ENCODE assay signal across 20 mouse cellular contexts in the genomic region with DNA sequence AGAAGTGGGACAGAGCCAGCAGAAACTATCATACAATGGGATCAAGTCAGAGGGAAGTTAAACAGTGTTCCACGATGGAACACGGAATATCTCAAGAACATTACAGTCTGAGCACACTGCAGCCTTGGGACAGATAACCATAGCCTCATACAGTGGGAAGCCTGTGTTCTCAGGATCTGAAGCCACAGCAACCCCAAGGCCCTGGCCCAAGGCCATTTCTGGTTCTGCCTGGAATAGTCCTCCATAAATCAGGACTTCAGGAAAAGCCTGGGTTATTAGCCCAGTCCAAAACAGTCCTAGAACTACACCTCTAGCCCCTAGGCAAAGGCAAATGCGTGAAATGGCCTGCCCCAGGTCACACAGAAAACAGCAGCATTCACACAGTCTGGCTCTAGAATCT. TPM values are rescaled to one million over a fixed set of nuclear protein-coding genes. Genes with fewer than 3 reads are reported as not detected.
DNase-seq lines count a peak whose midpoint lies in the region; ATAC-seq lines count a peak whose summit lies in the region.
"Had no signal": no experiment of that assay in that cellular context is flagged by ENCODE, and none has a peak within 500 bp of the region (broad histone marks: within the 10 kb centered on the region; RNA-seq: fewer than 3 reads in every experiment).

No protein-coding gene starts in this region.

- DNase-seq in ovary, postnatal 36 days (ENCODE audit: low spot score): peak; percentile 61
- no peak for DNase-seq in ovary, postnatal 10 days (ENCODE audit: low spot score)
- DNase-seq in adrenal gland, adult 2 months: peak; percentile 84
- peak; percentile 84 for DNase-seq in adrenal gland, postnatal 14 days
- peak; percentile 85 for DNase-seq in testis, postnatal 10 days (ENCODE audit: low spot score)
- DNase-seq in left cerebral cortex, adult 8-10 months (ENCODE audit: low spot score in 2 of 2): no peak
- DNase-seq in left cerebral cortex, postnatal 14 days (ENCODE audit: low spot score in 2 of 2): no peak
- DNase-seq: cerebellum, adult 18-20 months; cerebellum, adult 9-11 months; cerebellum, postnatal 36 days; gastrocnemius, postnatal 25 days; heart, postnatal 10 days; heart, postnatal 4 days had no signal

- H3K4me1 ChIP-seq in hindbrain, embryonic 16.5 days (ENCODE audit: control insufficient read depth, insufficient read depth, low read depth, low read length): no peaks in the 10 kb centered on the region
- H3K4me1 ChIP-seq: embryonic facial prominence, embryonic 13.5 days; forebrain, embryonic 12.5 days; hindbrain, embryonic 12.5 days had no signal

- no peak overlapping the region for H3K4me2 ChIP-seq in hindbrain, embryonic 16.5 days (ENCODE audit: low read length)
- H3K4me2 ChIP-seq: embryonic facial prominence, embryonic 13.5 days; forebrain, embryonic 12.5 days; hindbrain, embryonic 12.5 days had no signal

- intact Hi-C loops in left cerebral cortex, postnatal 14 days (cut with DNase I): no loop called here

- H3K27me3 ChIP-seq in hindbrain, embryonic 16.5 days (replicated peaks; ENCODE audit: control insufficient read depth, insufficient read depth, low read length): no peaks in the 10 kb centered on the region
- H3K27me3 ChIP-seq: forebrain, embryonic 12.5 days; hindbrain, embryonic 12.5 days had no signal

- H3K27ac ChIP-seq in hindbrain, embryonic 16.5 days (ENCODE audit: low read depth, low read length): no peak overlapping the region
- H3K27ac ChIP-seq: embryonic facial prominence, embryonic 13.5 days; forebrain, embryonic 12.5 days; heart, embryonic 10.5 days; hindbrain, embryonic 12.5 days; hindbrain, postnatal 0 days had no signal

- no peaks in the 10 kb centered on the region for H3K9me3 ChIP-seq in hindbrain, embryonic 16.5 days (ENCODE audit: control insufficient read depth, low read length)
- H3K9me3 ChIP-seq: embryonic facial prominence, embryonic 13.5 days; forebrain, embryonic 12.5 days; heart, embryonic 10.5 days; hindbrain, embryonic 12.5 days had no signal

- no peak for ATAC-seq in hindbrain, embryonic 16.5 days
- ATAC-seq: forebrain, embryonic 16.5 days; hindbrain, postnatal 0 days had no signal

- WGBS in hindbrain, embryonic 16.5 days: 93% methylated on average over 3 of the region's 3 CpGs

- H3K9ac ChIP-seq in hindbrain, embryonic 16.5 days (ENCODE audit: low read depth, low read length): no peak overlapping the region
- H3K9ac ChIP-seq: embryonic facial prominence, embryonic 13.5 days; forebrain, embryonic 12.5 days; hindbrain, embryonic 12.5 days had no signal

- H3K36me3 ChIP-seq in hindbrain, embryonic 16.5 days (ENCODE audit: control insufficient read depth, insufficient read depth, low read length): no peaks in the 10 kb centered on the region
- H3K36me3 ChIP-seq: embryonic facial prominence, embryonic 13.5 days; forebrain, embryonic 12.5 days; heart, embryonic 10.5 days; hindbrain, embryonic 12.5 days had no signal

- H3K4me3 ChIP-seq in hindbrain, embryonic 16.5 days (ENCODE audit: low read length): no peak overlapping the region
- H3K4me3 ChIP-seq: embryonic facial prominence, embryonic 13.5 days; forebrain, embryonic 12.5 days; heart, embryonic 10.5 days; hindbrain, embryonic 12.5 days had no signal

RNA-seq across cellular contexts. Expression of gene Pogz, which starts 23.7 kb away (rescaled TPM):
- total RNA-seq in adrenal gland, adult 2 months (2021): 10 to 100 TPM; 27.0 to 36.2 TPM
- 27.6 and 35.8 TPM in 2 replicates for polyA plus RNA-seq in adrenal gland, adult 2 months (2012; rRNA removed)
- total RNA-seq in adrenal gland, postnatal 14 days (2021): 29.1 and 31.4 TPM in 2 replicates
- total RNA-seq in left cerebral cortex, adult 8-10 months (2022): 10 to 100 TPM; 52.5 to 66.4 (median 60.5) TPM
- 10 to 100 TPM; 53.7 to 57.9 TPM for total RNA-seq in left cerebral cortex, postnatal 14 days (2021)
- 16.4 and 17.3 TPM in 2 replicates for polyA plus RNA-seq in hindbrain, embryonic 16.5 days (2015; fragmentation: Nextera tagmentation; extraction: Ambion mirVana)

RNA-seq across cellular contexts. Expression of gene Cgn, which starts 27.4 kb away (rescaled TPM):
- total RNA-seq in adrenal gland, adult 2 months (2021): 1 to 10 TPM; 1.2 to 1.4 TPM
- polyA plus RNA-seq in adrenal gland, adult 2 months (2012; rRNA removed): 0.18 and 0.28 TPM in 2 replicates
- 2.0 and 3.3 TPM in 2 replicates for total RNA-seq in adrenal gland, postnatal 14 days (2021)
- 1 to 10 TPM; 3.5 to 5.2 (median 4.3) TPM for total RNA-seq in left cerebral cortex, adult 8-10 months (2022)
- total RNA-seq in left cerebral cortex, postnatal 14 days (2021): 1 to 10 TPM; 3.9 to 4.5 TPM
- 14.4 and 15.4 TPM in 2 replicates for polyA plus RNA-seq in hindbrain, embryonic 16.5 days (2015; fragmentation: Nextera tagmentation; extraction: Ambion mirVana)
- total RNA-seq: gastrocnemius, postnatal 25 days had no signal

Comparison
In these comparisons a context has a peak if more than half of its experiments do, and no peak if none do; other contexts are left out.
1. DNase-seq: peak in ovary, postnatal 36 days (single experiment), adrenal gland, adult 2 months (single experiment), adrenal gland, postnatal 14 days (single experiment) and testis, postnatal 10 days (single experiment); none in ovary, postnatal 10 days (single experiment), left cerebral cortex, adult 8-10 months (0 of 2) and left cerebral cortex, postnatal 14 days (0 of 2).